Mouse (Mus musculus) embryonic facial prominence, embryonic 15.5 days (tissue): ENCODE data around the gene Trp53. TPM values are rescaled to one million over a fixed set of nuclear protein-coding genes. Genes with fewer than 3 reads are reported as not detected.
A peak's percentile ranks its signal among the peaks of the same experiment; 100 is the strongest.
"Not testable (repeated sequence)": the region's sequence is repeated elsewhere in the genome, so short reads cannot be mapped to it uniquely, and the experiment has no call there.

Experiments
- ATAC-seq: fragments of 200-750 bp; cut with Nextera tagmentation; 2 replicates; pipeline ENCODE4 v1.8.0; 2017; ENCODE audit warnings: low read depth, moderate TSS enrichment; ENCODE audit not compliant: insufficient number of reproducible peaks, low FRiP score, low TSS enrichment
- H3K27ac ChIP-seq: fragments of 300-500 bp; sonication (generic); replicated peaks from 2 replicates; pipeline ENCODE4 v1.5.1; 2015; ENCODE audit warnings: mild to moderate bottlenecking, inconsistent platforms
- H3K27me3 ChIP-seq: fragments of 300-500 bp; sonication (generic); 2 replicates; pipeline ENCODE4 v1.6.1; 2015; ENCODE audit warnings: inconsistent platforms
- H3K36me3 ChIP-seq: fragments of 300-500 bp; sonication (generic); 2 replicates; pipeline ENCODE4 v1.6.1; 2015; ENCODE audit warnings: mild to moderate bottlenecking, inconsistent platforms
- H3K4me1 ChIP-seq: fragments of 300-500 bp; sonication (generic); 2 replicates; pipeline ENCODE4 v1.6.1; 2015; ENCODE audit warnings: inconsistent platforms
- H3K4me2 ChIP-seq: fragments of 300-500 bp; sonication (generic); replicated peaks from 2 replicates; pipeline ENCODE4 v1.6.1; 2015; ENCODE audit warnings: mild to moderate bottlenecking, inconsistent platforms
- H3K4me3 ChIP-seq: fragments of 300-500 bp; sonication (generic); replicated peaks from 2 replicates; pipeline ENCODE4 v1.5.1; 2015; ENCODE audit warnings: mild to moderate bottlenecking, inconsistent platforms
- H3K9ac ChIP-seq: fragments of 300-500 bp; sonication (generic); 2 replicates; pipeline ENCODE4 v1.6.1; 2015; ENCODE audit warnings: inconsistent platforms
- H3K9me3 ChIP-seq: fragments of 300-500 bp; sonication (generic); replicated peaks from 2 replicates; pipeline ENCODE4 v1.6.1; 2016; ENCODE audit warnings: inconsistent platforms
- WGBS: fragments of 180-500 bp; shearing (Covaris S2); methylation state at CpG from one replicate; pipeline ENCODE4 v1.1.7; 2015; 5-methylcytosine and 5-hydroxymethylcytosine counted together
- polyA plus RNA-seq: library from polyadenylated mRNA; unstranded; fragments of >200 nt; fragmentation: Nextera tagmentation; extraction: Ambion mirVana; gene quantifications from 2 replicates; pipeline ENCODE4 v1.2.1, GENCODE M21; 2015

The Trp53 gene
- polyA plus RNA-seq, 1 experiment from 2014 or later: 141 TPM

DNA sequence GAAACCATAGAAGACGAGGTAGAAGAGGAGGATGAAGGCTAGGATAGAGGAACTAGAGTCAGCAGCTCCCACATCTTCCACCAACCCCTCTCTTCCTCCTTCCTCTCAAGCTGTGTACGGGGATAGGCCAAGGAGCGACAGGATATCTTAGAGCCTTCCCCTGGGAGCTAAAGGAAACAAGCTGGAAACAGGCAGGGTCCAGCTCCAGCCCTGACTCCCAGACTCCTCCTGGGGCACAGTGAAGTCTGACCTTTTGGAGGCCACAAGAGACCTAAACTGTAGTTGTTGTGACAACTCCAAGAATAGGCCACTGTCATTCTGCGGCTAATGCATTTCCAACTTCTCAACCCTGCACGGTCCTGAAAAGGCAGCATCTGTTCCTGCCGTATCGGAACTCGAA lies 23.4 kb downstream of the Trp53 start:
- WGBS: 66% methylated on average over 8 of the region's 8 CpGs

GRCm38 (mm10) chr11:69604347-69604746 lies 24.2 kb downstream of the Trp53 start:
- peak overlapping the region; percentile 24; the same call in 1 of the 2 replicates for H3K27ac ChIP-seq
- no peaks in the 10 kb centered on the region for H3K36me3 ChIP-seq
- 58% methylated on average over 3 of the region's 3 CpGs for WGBS
- H3K9me3 ChIP-seq: no peaks in the 10 kb centered on the region
- peak overlapping the region; percentile 100 for H3K4me2 ChIP-seq
- 0 out of 2 replicates have a peak overlapping the region, but pooled peaks have one; percentile 62 for H3K9ac ChIP-seq
- H3K27me3 ChIP-seq: no peaks in the 10 kb centered on the region
- H3K4me1 ChIP-seq: peaks cover 37% of the 10 kb centered on the region
- no peak for ATAC-seq
- peak overlapping the region; percentile 63 for H3K4me3 ChIP-seq

More for the DNA sequence above, 23.4 kb downstream of the Trp53 start:
- Histone ChIP-seq H3K27ac (no peak overlapping the region), H3K4me1 (peaks cover 37% of the 10 kb centered on the region), H3K9me3 (no peaks in the 10 kb centered on the region), H3K9ac (no peak overlapping the region), H3K36me3 (no peaks in the 10 kb centered on the region), H3K4me2 (no peak overlapping the region), H3K4me3 (no peak overlapping the region), H3K27me3 (no peaks in the 10 kb centered on the region)
- ATAC-seq: no peak

GRCm38 (mm10) chr11:69604795-69605664 lies 24.9 kb downstream of the Trp53 start:
- H3K4me1 ChIP-seq: peaks cover 33% of the 10 kb centered on the region
- H3K9ac ChIP-seq: peak overlapping the region; percentile 62
- peak overlapping the region; percentile 100 for H3K4me2 ChIP-seq
- peak overlapping the region; percentile 63 for H3K4me3 ChIP-seq
- H3K27ac ChIP-seq: peak overlapping the region; percentile 34; the same call in 1 of the 2 replicates
- under 1% methylated on average over 73 of the region's 73 CpGs for WGBS
- peak; percentile 16 for ATAC-seq
- H3K36me3 ChIP-seq: no peaks in the 10 kb centered on the region
- H3K27me3 ChIP-seq: no peaks in the 10 kb centered on the region
- no peaks in the 10 kb centered on the region for H3K9me3 ChIP-seq

GRCm38 (mm10) chr11:69605726-69606490 lies 25.7 kb downstream of the Trp53 start, which contains the start of gene Atp1b2:
Gene Atp1b2, minus strand, starts transcription at chr11:69605942.
- Histone ChIP-seq H3K36me3 (no peaks in the 10 kb centered on the region), H3K9ac (peak within 1 kb of the TSS; percentile 62), H3K4me2 (peak within 1 kb of the TSS; percentile 100), H3K27ac (peak within 1 kb of the TSS; percentile 58), H3K9me3 (no peaks in the 10 kb centered on the region), H3K4me1 (peaks cover 25% of the 10 kb centered on the region), H3K27me3 (no peaks in the 10 kb centered on the region), H3K4me3 (peak within 1 kb of the TSS; percentile 63)
- 2% methylated on average over 28 of the region's 32 CpGs for WGBS
- peak; percentile 88 for ATAC-seq

DNA sequence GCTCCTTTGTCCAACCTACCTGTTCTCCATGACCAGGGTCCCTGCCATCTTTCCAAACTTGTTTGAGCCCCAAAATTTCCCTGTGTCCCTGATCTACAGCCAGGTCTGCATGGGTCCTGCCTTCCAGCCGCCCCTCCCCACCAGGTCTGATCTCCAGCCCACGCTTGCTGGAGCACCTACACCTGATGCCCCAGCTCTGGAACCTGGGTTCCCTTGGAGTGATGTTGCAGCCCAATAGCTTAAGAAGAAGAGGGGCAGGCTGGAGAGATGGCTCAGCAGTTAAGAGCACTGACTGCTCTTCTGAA lies 26.3 kb downstream of the Trp53 start:
- Histone ChIP-seq H3K27me3 (no peaks in the 10 kb centered on the region), H3K36me3 (no peaks in the 10 kb centered on the region), H3K4me3 (peak overlapping the region; percentile 63), H3K9me3 (no peaks in the 10 kb centered on the region), H3K4me1 (peaks cover 25% of the 10 kb centered on the region), H3K9ac (peak overlapping the region; percentile 15; the same call in 1 of the 2 replicates), H3K27ac (peak overlapping the region; percentile 58), H3K4me2 (peak overlapping the region; percentile 100)
- 64% methylated on average over 2 of the region's 2 CpGs for WGBS
- no peak for ATAC-seq

DNA sequence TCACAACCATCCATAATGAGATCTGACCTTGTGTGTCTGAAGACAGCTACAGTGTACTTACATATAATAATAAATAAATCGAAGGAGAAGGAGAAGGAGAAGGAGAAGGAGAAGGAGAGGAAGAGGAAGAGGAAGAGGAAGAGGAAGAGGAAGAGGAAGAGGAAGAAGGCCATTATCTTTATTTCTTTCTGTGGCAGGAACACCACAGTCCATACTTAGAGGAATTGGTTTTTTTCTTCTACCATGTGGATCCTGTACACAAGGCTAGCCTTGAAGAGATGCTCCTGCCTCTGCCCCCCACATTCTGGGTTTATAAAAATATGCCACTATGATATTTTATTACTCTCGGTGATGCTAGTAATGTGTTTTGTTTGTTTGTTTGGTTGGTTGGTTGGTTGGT lies 26.7 kb downstream of the Trp53 start:
- Histone ChIP-seq H3K9me3 (no peaks in the 10 kb centered on the region), H3K27ac (no peak overlapping the region), H3K36me3 (no peaks in the 10 kb centered on the region), H3K9ac (no peak overlapping the region), H3K4me1 (peaks cover 22% of the 10 kb centered on the region), H3K4me2 (no peak overlapping the region), H3K4me3 (no peak overlapping the region), H3K27me3 (no peaks in the 10 kb centered on the region)
- 84% methylated on average over 2 of the region's 2 CpGs for WGBS
- ATAC-seq: no peak

DNA sequence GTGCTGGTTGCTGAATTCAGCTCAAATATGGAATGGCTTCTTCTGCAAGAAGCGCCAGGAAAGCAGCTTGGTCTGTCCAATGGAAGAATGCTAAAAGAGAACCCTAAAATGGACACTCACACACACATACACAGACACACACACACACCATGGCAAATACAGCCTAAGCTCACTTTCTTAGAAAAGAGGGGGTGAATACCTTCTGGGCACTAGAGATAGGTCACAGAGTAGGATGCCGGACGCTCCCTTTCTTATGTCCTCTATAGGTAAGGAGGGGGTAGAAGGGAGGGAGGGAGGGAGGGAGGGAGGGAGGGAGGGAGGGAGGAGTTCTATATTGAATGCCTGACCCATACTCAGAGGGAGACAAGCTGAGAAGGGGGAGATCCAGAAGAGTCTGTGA lies 28.4 kb downstream of the Trp53 start:
- WGBS: 88% methylated on average over 3 of the region's 3 CpGs
- H3K4me2 ChIP-seq: no peak overlapping the region
- H3K9me3 ChIP-seq: no peaks in the 10 kb centered on the region
- H3K9ac ChIP-seq: no peak overlapping the region
- H3K27ac ChIP-seq: no peak overlapping the region
- no peaks in the 10 kb centered on the region for H3K27me3 ChIP-seq
- no peaks in the 10 kb centered on the region for H3K36me3 ChIP-seq
- ATAC-seq: no peak
- no peak overlapping the region for H3K4me3 ChIP-seq
- H3K4me1 ChIP-seq: peaks cover 22% of the 10 kb centered on the region

DNA sequence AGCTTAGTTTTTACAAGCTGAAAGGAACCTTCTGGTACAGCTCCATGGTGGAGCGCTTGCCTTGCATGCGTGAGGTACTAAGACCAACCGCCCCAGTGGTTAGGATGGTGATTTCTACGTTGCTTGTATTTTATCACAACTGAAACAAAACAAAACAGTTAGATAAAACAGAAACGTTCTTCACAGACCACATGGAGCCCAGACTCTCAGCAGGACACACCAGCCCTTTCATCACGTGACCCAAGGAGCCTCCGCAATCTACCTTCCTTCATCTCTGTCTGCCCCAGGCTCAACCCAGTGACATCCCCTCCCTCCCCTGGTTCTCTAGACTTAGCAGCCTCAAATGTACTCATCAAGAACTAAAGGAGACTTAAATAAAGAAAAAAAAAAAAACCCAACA lies 29.3 kb downstream of the Trp53 start:
- H3K4me3 ChIP-seq: no peak overlapping the region
- no peak overlapping the region for H3K4me2 ChIP-seq
- no peaks in the 10 kb centered on the region for H3K36me3 ChIP-seq
- H3K27ac ChIP-seq: no peak overlapping the region
- no peaks in the 10 kb centered on the region for H3K9me3 ChIP-seq
- no peak overlapping the region for H3K9ac ChIP-seq
- 63% methylated on average over 7 of the region's 7 CpGs for WGBS
- ATAC-seq: no peak
- no peaks in the 10 kb centered on the region for H3K27me3 ChIP-seq
- peaks cover 23% of the 10 kb centered on the region for H3K4me1 ChIP-seq

DNA sequence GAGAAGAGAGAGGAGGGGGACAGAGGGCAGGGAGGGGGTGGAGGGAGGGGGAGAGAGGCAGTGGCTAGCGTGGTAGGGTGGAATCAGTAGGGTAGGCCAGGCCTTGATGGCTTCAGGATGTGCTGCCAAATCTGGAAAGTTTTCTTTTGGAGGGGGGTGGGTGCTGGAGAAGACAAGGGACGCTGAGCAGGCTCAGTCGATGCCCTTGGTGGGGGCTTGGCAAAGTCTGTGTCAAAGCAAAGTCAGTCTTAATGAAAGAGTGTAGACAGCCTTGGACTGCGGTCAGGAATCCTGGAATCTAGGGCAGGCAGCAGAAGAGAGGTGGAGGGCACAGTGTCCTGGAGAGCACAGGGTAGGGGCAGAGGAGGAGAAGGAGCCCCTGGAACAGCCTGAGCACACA lies 30.7 kb downstream of the Trp53 start:
- no peaks in the 10 kb centered on the region for H3K27me3 ChIP-seq
- H3K4me1 ChIP-seq: peaks cover 10% of the 10 kb centered on the region
- no peak overlapping the region for H3K27ac ChIP-seq
- H3K4me2 ChIP-seq: no peak overlapping the region
- H3K4me3 ChIP-seq: no peak overlapping the region
- ATAC-seq: no peak
- no peaks in the 10 kb centered on the region for H3K36me3 ChIP-seq
- no peak overlapping the region for H3K9ac ChIP-seq
- 53% methylated on average over 4 of the region's 4 CpGs for WGBS
- H3K9me3 ChIP-seq: no peaks in the 10 kb centered on the region

GRCm38 (mm10) chr11:69613553-69614256 lies 33.5 kb downstream of the Trp53 start:
- Histone ChIP-seq H3K9me3 (no peaks in the 10 kb centered on the region), H3K27ac (no peak overlapping the region), H3K4me3 (peak overlapping the region; percentile 8; the same call in 1 of the 2 replicates), H3K27me3 (no peaks in the 10 kb centered on the region; the same call in 1 of the 2 replicates), H3K9ac (no peak overlapping the region), H3K4me1 (peaks cover 7% of the 10 kb centered on the region), H3K4me2 (peak overlapping the region; percentile 27), H3K36me3 (no peaks in the 10 kb centered on the region)
- no peak for ATAC-seq
- 13% methylated on average over 19 of the region's 19 CpGs for WGBS

DNA sequence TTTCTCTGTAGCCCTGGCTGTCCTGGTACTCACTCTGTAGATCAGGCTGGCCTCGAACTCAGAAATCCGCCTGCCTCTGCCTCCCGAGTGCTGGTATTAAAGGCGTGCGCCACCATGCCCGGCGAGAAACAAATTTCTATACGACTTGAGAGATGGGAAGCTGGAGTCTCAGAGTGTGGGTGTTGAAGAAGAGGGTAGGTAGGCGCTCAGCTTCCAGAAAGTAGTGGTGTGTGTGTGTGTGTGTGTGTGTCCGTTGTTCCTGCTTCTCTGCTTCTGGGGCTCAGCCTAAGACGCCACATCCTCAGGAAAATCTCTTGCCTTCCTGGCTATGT lies 34.1 kb downstream of the Trp53 start:
- H3K27me3 ChIP-seq, H3K27ac ChIP-seq, H3K9me3 ChIP-seq, H3K4me3 ChIP-seq, H3K9ac ChIP-seq, H3K36me3 ChIP-seq, ATAC-seq, H3K4me1 ChIP-seq: not testable (repeated sequence)
- peak overlapping the region; percentile 27; the same call in 1 of the 2 replicates for H3K4me2 ChIP-seq
- WGBS: 49% methylated on average over 11 of the region's 11 CpGs
